Mouse (Mus musculus): ENCODE measurements around the gene Dyrk3. TPM values are rescaled to one million over a fixed set of nuclear protein-coding genes. Genes with fewer than 3 reads are reported as not detected.

The Dyrk3 gene
- total RNA-seq, 2 experiments from 2014 or later, result 92.8 to 97.3 TPM

DNA sequence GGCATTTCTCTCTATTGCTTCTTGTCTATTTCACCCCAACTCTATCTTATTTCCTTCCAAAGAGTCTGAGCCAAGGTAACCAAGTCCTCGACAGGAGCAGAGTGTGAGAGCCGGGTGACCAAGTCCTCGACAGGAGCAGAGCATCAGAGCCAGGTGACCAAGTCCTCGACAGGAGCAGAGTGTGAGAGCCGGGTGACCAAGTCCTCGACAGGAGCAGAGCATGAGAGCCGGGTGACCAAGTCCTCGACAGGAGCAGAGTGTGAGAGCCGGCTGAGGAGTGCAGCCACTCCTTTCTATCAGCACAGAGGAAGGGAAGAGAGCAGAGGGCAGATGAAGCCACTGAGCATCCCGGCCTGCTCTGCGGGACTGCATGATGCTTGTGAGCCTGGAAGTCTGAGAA lies 49.6 kb downstream of the Dyrk3 start:
- ATAC-seq (replicated peaks; ENCODE audit: low FRiP score, poor library complexity, severe bottlenecking), result no peak

DNA sequence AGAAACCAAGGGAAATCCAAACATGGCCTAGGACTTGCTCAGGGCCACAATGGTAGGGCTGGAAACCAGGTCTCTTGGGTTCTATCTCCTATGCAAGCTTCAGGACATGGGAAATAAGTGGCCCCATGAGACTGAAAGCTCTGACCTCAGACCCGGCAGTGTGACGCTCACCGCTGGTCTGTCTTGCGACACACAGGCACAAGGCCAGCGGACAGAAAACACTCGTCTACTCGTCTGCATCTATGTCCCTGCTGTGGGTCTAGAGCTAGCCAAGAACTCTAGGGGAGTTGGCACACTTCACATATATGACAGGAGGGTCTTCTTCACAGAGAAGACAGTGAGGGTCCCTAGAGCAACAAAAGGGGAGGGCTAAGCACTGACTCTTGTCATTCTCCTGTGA lies 51.2 kb downstream of the Dyrk3 start:
- ATAC-seq (replicated peaks; ENCODE audit: low FRiP score, poor library complexity, severe bottlenecking), result no peak

DNA sequence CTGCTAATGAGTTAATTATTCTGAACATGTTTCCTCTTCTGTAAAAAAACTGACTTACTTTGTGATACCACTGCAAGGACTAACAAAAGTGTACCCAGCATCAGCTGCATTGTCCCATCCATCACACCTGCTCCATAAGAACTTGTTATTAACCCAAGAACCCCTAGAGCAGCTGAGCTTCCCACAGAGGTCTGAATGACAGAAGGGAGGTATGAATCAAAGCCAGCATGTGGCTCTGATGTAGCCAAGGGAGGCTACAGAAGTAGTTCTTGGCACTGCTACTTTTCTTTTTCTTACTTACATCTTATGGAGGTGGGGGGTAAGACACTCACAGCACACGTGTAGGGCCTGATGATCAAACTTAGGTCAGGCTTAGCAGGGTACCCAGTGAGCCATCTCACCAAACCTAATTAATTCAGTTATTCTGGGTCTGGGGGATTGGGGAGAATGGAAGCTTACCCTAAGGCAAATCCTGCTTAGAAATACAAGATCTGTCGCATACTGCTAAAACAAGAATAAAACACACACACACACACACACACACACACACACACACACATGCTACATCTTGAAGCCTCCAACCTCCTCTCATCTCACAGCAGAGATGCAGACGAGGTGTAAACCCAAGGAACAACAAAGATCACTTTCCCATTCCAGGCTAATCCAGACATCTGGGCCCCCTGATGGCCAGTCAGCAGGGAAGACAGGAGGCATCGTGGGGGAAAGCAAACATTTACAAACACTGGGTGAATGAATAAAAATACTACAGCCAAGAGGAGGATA lies 52.0 kb downstream of the Dyrk3 start:
- ATAC-seq (replicated peaks; ENCODE audit: low FRiP score, poor library complexity, severe bottlenecking), result no peak

DNA sequence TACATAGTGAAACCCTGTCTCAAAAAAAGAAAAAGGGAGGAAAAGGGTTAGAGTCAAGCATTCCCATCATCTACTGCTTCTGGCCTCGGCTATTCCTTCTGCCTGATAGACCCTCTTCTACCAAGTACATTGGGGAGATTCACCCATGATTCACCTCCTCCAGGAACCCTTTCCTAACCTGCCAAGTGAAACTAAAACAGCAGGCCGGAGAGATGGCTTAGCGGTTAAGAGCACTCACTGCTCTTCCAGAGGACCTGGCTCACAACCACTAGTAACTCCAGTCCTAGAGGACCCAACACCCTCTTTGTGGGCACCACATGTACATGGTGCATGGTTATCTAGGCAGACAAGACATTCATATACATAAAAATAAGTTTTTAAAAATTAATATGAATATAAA lies 52.9 kb downstream of the Dyrk3 start:
- no peak for ATAC-seq (replicated peaks; ENCODE audit: low FRiP score, poor library complexity, severe bottlenecking)

DNA sequence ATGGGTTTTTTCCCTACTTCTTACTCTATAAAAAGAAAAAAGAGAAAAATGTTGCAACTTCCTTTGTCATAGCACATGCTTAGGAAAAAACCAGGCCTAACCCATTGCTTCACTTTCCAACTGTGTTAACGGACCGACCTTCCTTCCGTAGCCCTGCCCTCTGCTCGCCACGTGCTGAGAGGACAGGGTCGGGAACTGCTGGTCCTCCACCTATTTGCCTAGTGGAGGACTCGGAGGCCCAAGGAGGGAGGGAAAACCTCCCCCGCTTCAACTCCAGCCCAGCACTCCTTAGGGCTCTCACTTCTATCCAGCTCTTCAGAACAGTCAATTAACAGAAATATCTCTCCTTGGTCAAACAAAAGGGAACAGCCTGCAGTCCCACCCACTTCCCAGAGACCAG lies 53.9 kb downstream of the Dyrk3 start:
- ATAC-seq (replicated peaks; ENCODE audit: low FRiP score, poor library complexity, severe bottlenecking), result no peak

DNA sequence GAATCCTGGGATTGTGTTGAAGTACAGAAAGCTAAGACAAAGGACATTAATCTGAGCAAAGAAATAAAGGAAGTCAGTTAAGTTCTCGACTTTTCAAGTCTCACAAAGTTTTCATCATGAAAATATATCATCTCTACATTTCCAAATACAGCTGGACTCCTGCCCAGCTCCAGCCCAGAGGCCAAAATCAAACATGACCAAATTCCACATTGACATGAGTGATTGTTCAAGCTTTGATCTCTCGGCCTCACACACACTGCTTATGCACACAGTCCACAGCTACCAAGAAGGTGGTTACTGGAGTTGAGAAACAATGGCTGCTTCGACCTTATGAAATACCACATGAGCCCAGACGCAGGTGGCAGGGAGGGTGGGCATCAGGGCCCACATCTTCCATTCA lies 54.5 kb downstream of the Dyrk3 start:
- no peak for ATAC-seq (replicated peaks; ENCODE audit: low FRiP score, poor library complexity, severe bottlenecking)

DNA sequence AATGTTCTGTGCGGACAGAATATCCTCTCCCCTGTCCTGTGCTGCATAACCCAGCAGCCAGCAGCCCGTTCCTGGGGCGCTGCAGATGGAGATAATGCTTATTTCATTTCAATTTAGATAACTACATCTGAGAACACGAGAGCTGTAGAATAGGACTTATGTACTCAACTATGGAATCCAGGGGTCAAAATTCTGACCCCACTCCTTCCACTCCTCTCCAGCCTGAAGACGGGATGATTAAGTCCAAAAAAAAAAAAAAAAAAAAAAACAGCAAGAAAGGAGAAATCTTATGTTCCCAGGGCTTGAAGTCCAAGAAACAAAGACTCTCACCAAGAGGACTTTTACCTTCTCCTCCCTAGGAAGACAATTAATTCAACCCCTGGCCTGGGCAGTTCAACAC lies 55.0 kb downstream of the Dyrk3 start:
- ATAC-seq (replicated peaks; ENCODE audit: low FRiP score, poor library complexity, severe bottlenecking), result no peak

DNA sequence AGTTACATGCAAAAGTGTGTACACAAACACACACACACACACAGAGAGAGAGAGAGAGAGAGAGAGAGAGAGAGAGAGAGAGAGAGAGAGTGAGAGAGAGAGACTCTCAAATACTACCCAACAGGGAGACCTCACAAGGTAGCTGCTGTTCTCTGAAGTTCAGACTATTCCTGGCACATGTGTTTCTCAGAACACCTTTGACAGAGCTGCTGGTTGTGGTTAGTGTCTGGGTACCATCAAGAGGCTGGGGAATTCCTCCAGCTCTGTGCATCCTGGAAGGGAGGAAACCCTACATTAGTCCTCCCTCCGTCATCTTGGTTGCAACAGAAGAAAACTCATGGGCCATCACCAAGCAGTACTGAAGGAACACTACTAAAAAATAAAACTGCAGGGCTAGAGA lies 57.5 kb downstream of the Dyrk3 start:
- no peak for ATAC-seq (replicated peaks; ENCODE audit: low FRiP score, poor library complexity, severe bottlenecking)

DNA sequence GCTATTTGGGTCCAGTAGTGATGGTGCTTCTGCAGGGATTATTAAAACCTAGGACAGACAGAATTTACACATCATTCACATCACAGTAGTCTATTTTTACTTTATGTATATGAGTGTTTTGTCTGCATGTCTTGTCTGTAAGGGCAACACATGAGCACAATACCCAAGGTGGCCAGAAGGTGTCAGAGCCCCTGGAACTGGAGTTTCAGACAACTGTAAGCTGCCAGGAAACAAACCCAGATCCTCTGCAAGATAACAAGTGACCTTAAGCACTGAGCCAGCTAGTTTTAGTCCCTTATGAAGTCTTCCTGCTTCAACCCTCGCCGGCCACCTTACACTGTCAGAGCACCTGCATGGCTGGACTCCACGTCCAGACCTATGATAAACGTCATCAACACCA lies 58.4 kb downstream of the Dyrk3 start:
- ATAC-seq (replicated peaks; ENCODE audit: low FRiP score, poor library complexity, severe bottlenecking), result 0 out of 2 replicates have a peak, but pooled peaks have one; percentile 34

DNA sequence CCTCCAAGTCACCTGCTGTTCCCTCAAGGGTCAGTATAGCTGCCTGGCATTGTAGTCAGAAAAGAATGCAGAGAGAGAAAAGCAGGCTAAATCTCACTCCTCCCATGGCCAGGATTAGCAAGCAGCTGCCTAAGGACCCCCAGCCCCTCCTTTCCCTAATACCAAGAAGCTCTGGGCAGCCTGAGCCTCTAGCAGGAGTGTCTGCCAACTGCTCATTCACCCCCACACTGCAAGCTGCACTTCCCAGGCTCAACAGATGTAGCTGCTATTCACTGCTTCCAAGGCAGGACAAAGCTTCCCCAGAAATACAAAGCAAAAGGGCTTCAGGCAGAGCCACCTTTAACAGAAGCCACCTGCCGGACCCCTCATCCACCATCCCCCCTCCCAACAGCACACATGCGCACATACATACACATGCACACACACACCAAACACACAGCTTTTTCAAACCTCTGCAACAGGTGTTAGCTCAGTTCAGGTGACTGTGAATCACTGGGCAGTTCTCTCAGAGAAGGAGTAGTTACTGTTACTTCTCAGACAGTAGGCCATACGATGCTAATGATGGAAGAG lies 59.3 kb downstream of the Dyrk3 start:
- no peak for ATAC-seq (replicated peaks; ENCODE audit: low FRiP score, poor library complexity, severe bottlenecking)

Other genes with a start within 250 kb of the Dyrk3 start
- not detected in 2 replicates for gene Il20, start 226.9 kb downstream of the Dyrk3 start, total RNA-seq (2015; ENCODE audit: low replicate concordance)
- not detected in 2 replicates for gene Il20, start 226.9 kb downstream of the Dyrk3 start, total RNA-seq (2017; ENCODE audit: low replicate concordance)
- gene Il19, start 198.2 kb downstream of the Dyrk3 start, total RNA-seq (2015; ENCODE audit: low replicate concordance), result not detected in 2 replicates
- not detected in 2 replicates for gene Il19, start 198.2 kb downstream of the Dyrk3 start, total RNA-seq (2017; ENCODE audit: low replicate concordance)
- not detected in 2 replicates for gene Il10, start 118.5 kb downstream of the Dyrk3 start, total RNA-seq (2015; ENCODE audit: low replicate concordance)
- not detected in 2 replicates for gene Il10, start 118.5 kb downstream of the Dyrk3 start, total RNA-seq (2017; ENCODE audit: low replicate concordance)
- 38.0 and 49.5 TPM in 2 replicates for gene Mapkapk2, start 40.5 kb downstream of the Dyrk3 start, total RNA-seq (2015; ENCODE audit: low replicate concordance)
- 26.3 and 33.3 TPM in 2 replicates for gene Mapkapk2, start 40.5 kb downstream of the Dyrk3 start, total RNA-seq (2017; ENCODE audit: low replicate concordance)
- gene Eif2d, start 14.8 kb upstream of the Dyrk3 start, total RNA-seq (2015; ENCODE audit: low replicate concordance), result 10.8 and 13.6 TPM in 2 replicates
- 10.9 and 12.4 TPM in 2 replicates for gene Eif2d, start 14.8 kb upstream of the Dyrk3 start, total RNA-seq (2017; ENCODE audit: low replicate concordance)
- gene Rassf5, start 106.9 kb upstream of the Dyrk3 start, total RNA-seq (2015; ENCODE audit: low replicate concordance), result 18.8 and 30.7 TPM in 2 replicates
- 11.7 and 15.2 TPM in 2 replicates for gene Rassf5, start 106.9 kb upstream of the Dyrk3 start, total RNA-seq (2017; ENCODE audit: low replicate concordance)
- 6.3 and 6.5 TPM in 2 replicates for gene Ikbke, start 141.3 kb upstream of the Dyrk3 start, total RNA-seq (2015; ENCODE audit: low replicate concordance)
- 5.2 and 7.0 TPM in 2 replicates for gene Ikbke, start 141.3 kb upstream of the Dyrk3 start, total RNA-seq (2017; ENCODE audit: low replicate concordance)

All from erythroblast, adult 5-6 weeks (primary cell).